ENCODE assay signal across 13 mouse cellular contexts in the genomic region with DNA sequence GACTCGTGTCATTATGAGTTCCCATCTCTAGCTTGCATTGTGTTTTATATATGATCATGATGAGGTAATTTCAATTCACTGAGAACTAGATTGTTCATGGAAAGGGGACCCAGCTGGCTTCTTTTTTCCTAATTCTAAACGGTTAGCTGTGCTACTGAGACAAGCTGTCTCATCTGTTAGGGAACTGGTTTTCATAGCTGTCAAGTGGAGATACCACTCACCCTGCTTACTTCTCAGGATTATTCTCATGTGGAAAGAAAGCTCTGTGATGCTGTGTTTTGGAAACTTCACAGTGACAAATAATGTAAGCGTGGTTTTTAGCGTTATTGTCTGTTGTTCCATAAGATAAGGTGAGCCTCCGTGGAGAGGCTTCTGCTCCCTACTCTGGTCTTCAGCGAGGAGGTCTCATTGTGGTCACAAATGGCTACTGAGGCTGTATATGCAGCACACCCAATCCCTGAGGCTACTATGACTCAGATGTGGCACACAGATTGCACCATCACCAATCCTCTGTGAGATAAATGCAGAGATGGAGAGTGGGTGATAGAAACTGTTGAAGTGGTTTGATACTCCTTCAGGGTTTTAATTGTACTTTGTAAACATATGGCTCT.
DNase-seq lines count a peak whose midpoint lies in the region; ATAC-seq and TF ChIP-seq lines count a peak whose summit lies in the region.
"Had no signal": no experiment of that assay in that cellular context is flagged by ENCODE, and none has a peak within 500 bp of the region (broad histone marks: within the 10 kb centered on the region; RNA-seq: fewer than 3 reads in every experiment).

No protein-coding gene starts in this region.

- no peak for DNase-seq in frontal cortex, postnatal 14 days (ENCODE audit: low spot score in 2 of 2)
- DNase-seq in 3134 (ENCODE audit: extremely low read depth, insufficient read length, low spot score): peak; percentile 9
- DNase-seq in MN1 (ENCODE audit: low spot score): peak; percentile 24
- no peak for DNase-seq in liver, embryonic 13.5 days
- no peak for DNase-seq in testis, postnatal 14 days (ENCODE audit: low spot score)
- no peak for DNase-seq in right cerebral cortex, postnatal 10 days (ENCODE audit: low spot score in 2 of 2)
- DNase-seq: cerebellum, adult 2 months; gastrocnemius, postnatal 36 days; kidney, postnatal 14 days; lung, postnatal 10 days had no signal

- peaks cover 83% of the 10 kb centered on the region for H3K4me1 ChIP-seq in liver, embryonic 13.5 days (replicated peaks)
- H3K4me1 ChIP-seq in intestine, postnatal 0 days (replicated peaks; ENCODE audit: control insufficient read depth, insufficient read depth, low read length): no peaks in the 10 kb centered on the region

- ATAC-seq in frontal cortex, adult (ENCODE audit: low TSS enrichment): peak; percentile 51; the same call in 1 of the 2 replicates
- no peak for ATAC-seq in liver, embryonic 13.5 days (ENCODE audit: low read depth)
- ATAC-seq in intestine, postnatal 0 days: no peak
- ATAC-seq: intestine, embryonic 15.5 days had no signal

- no peaks in the 10 kb centered on the region for H3K27me3 ChIP-seq in liver, embryonic 13.5 days
- no peaks in the 10 kb centered on the region for H3K27me3 ChIP-seq in intestine, postnatal 0 days (replicated peaks; ENCODE audit: control insufficient read depth, insufficient read depth, low read length)
- H3K27me3 ChIP-seq: intestine, embryonic 15.5 days had no signal

- peak overlapping the region; percentile 43 for H3K27ac ChIP-seq in liver, embryonic 13.5 days
- no peak overlapping the region for H3K27ac ChIP-seq in intestine, postnatal 0 days (ENCODE audit: low read depth, low read length)
- H3K27ac ChIP-seq: intestine, embryonic 15.5 days had no signal

- WGBS in liver, embryonic 13.5 days (ENCODE audit: insufficient replicate concordance): 23% methylated on average over 6 of the region's 6 CpGs
- 73% methylated on average over 6 of the region's 6 CpGs for WGBS in intestine, postnatal 0 days

- no peak overlapping the region for H3K4me2 ChIP-seq in liver, embryonic 13.5 days
- H3K4me2 ChIP-seq in intestine, postnatal 0 days (replicated peaks; ENCODE audit: low read depth): no peak overlapping the region
- H3K4me2 ChIP-seq: intestine, embryonic 15.5 days had no signal

- no peak overlapping the region for H3K4me3 ChIP-seq in liver, embryonic 13.5 days (replicated peaks)
- H3K4me3 ChIP-seq in intestine, postnatal 0 days (ENCODE audit: low read depth, low read length): no peak overlapping the region
- H3K4me3 ChIP-seq: intestine, embryonic 15.5 days had no signal

- no peak overlapping the region for H3K9ac ChIP-seq in liver, embryonic 13.5 days
- H3K9ac ChIP-seq in intestine, postnatal 0 days (ENCODE audit: low read depth, low read length): no peak overlapping the region
- H3K9ac ChIP-seq: intestine, embryonic 15.5 days had no signal

- TF ChIP-seq CTCF in intestine, postnatal 0 days (IDR thresholded peaks at IDR 0.05; ENCODE audit: low read depth): no peak

- H3K36me3 ChIP-seq in liver, embryonic 13.5 days: no peaks in the 10 kb centered on the region
- H3K36me3 ChIP-seq in intestine, postnatal 0 days (ENCODE audit: control insufficient read depth, insufficient read depth): 0 out of 2 replicates have a peak, but pooled peaks cover 5% of the 10 kb centered on the region
- H3K36me3 ChIP-seq: intestine, embryonic 15.5 days had no signal

- no peaks in the 10 kb centered on the region for H3K9me3 ChIP-seq in liver, embryonic 13.5 days (replicated peaks)
- no peaks in the 10 kb centered on the region for H3K9me3 ChIP-seq in intestine, postnatal 0 days (ENCODE audit: control insufficient read depth)
- H3K9me3 ChIP-seq: intestine, embryonic 15.5 days had no signal

Comparison
In these comparisons a context has a peak if more than half of its experiments do, and no peak if none do; other contexts are left out.
1. DNase-seq: peak in 3134 (single experiment) and MN1 (single experiment); none in frontal cortex, postnatal 14 days (0 of 2), liver, embryonic 13.5 days (single experiment), testis, postnatal 14 days (single experiment) and right cerebral cortex, postnatal 10 days (0 of 2).